Mouse (Mus musculus): ENCODE results near the gene Shh. TPM values are rescaled to one million over a fixed set of nuclear protein-coding genes. Genes with fewer than 3 reads are reported as not detected.

Gene Shh
- total RNA-seq (2023; ENCODE audit: inconsistent age): not detected in 4 replicates

DNA sequence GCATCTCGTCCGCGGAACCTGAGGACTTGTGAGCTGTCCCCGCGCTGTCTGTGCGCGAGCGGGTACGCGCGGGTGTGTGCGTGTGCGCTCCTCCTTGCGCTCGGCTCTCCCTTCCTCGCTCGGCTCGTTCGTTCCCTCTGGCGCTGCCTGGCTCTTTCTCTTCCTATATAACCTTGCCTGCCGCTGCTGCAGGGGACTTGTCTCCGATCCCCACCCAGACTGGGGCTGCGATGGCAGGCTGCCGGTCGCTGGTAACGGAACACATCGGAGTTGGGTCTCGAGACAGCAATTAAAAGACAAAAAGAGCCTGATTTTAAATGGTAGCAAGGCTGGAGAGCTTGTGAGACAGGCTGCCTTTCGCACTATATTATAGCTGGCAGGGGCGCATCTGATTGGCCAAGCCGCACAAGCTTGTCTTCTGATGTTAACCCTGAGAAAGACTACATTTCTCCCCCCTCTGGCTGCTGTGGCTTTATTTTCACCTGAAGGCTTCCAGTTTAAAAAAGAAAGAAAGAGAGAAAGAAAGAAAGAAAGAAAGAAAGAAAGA is at the start of gene Shh:
Gene Shh, minus strand, starts transcription at position 497 of the 547 bp plus-strand sequence.

Other genes with a start within 250 kb of the Shh start
- gene Cnpy1, start 221.4 kb downstream of the Shh start, total RNA-seq (2023; ENCODE audit: inconsistent age): not detected in 4 replicates
- gene Rbm33, start 150.1 kb downstream of the Shh start, total RNA-seq (2023; ENCODE audit: inconsistent age): 153 to 161 TPM (median 158 TPM) in 4 replicates